Mouse (Mus musculus) thymus, postnatal 0 days (tissue): ENCODE measurements around the gene Gm609. TPM values are rescaled to one million over a fixed set of nuclear protein-coding genes. Genes with fewer than 3 reads are reported as not detected.

Source experiments
- DNase-seq: peaks from one replicate; pipeline ENCODE4 v3.0.0-alpha.2; 2015; ENCODE audit warnings: low spot score
- polyA plus RNA-seq: library from polyadenylated mRNA; unstranded; fragments of >200 nt; fragmentation: Nextera tagmentation; extraction: Ambion mirVana; gene quantifications from 2 replicates; pipeline ENCODE4 v1.2.1, GENCODE M21; 2015

The Gm609 gene
- polyA plus RNA-seq, 1 experiment from 2014 or later: 0.08 TPM

DNA sequence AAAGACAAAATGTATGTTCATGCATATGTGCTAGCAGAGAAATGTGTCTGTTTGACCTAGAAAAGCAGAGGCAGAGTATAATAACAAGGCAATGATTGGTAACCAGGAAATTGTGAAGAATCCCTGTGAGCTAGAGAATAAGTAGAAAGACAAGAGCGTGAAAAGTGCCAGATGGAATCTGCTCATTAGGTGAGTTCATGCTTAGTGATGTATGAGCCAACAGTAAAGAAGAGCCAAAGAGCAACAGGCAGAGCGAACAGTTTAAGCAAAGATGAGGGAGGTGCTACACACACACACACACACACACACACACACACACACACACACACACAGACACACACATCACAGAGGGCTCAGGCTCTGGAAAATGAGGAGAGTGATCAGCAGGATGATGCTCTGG lies 95.3 kb downstream of the Gm609 start:
- DNase-seq: no peak

DNA sequence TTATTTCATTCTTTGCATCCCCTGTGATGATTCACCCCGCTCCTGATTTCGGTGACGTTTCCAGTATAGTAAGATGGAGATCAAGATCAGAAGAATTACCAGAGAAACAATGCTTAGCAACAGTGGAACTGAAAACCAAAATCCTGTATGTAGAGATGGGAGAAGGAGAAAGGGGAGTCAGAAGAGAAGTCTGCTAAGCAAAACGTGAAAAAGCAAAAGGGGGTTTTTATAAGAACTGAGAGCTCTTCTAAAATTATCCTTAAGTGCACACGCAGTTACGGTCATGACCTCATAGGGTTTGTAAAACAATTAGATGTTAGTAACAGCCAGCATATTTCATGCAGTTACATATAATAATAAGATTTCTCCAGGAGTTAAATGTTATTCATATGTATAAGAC lies 100.5 kb downstream of the Gm609 start:
- DNase-seq: no peak

DNA sequence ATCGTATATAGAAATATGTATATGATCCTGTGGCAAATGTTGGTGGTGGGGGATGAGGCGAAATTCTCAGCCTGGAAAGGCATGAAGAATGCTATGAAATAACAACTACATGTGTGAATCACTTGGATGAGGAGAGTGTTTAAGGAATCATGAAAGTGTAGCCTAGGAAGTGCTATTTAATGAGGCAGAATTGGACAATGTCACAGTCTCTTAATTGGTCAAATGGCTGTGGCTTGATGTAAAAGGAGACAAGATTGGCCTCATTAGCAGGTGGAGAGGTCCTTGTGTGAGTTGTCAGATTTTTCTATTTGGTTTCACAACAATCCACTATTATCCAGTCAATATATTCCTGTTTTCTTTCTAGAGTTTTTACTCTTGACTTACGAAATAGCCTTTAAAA lies 101.1 kb downstream of the Gm609 start:
- DNase-seq: no peak

DNA sequence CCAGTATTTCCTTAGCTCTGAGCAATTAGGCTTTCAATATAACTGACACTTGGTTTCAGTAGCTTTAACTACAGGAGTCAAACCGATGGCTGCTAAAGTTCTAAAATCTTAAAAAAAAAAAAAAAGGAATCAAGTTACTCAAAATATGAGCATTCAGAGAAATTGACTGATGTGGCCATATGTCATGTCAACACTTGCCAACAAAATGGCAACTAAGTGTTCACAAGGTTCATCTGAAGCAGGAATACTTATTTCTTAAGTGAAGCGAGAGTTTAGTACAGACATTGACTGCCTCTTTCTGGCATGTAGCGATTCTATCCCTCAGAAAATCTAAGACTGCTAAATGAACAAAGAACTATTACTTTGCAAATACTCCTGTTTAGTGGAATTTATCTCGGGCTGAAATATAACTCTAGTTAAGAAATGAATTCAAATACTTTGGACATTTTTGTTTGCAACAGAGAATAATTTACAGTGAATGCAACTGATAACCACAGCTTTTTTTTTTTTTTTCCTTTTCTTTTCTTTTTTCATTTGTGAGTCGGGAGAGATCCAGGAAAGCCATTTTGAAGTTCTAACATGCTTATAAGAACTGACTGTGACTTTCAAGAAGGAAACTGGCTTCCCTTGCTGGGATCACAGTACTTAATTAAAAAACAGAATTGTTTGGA lies 102.3 kb downstream of the Gm609 start:
- no peak for DNase-seq

- DNase-seq: peak; percentile 33
Measured at GRCm38 (mm10) chr16:45389833-45390232, 102.9 kb downstream of the Gm609 start.

GRCm38 (mm10) chr16:45389041-45389440 lies 103.7 kb downstream of the Gm609 start:
- no peak for DNase-seq

DNA sequence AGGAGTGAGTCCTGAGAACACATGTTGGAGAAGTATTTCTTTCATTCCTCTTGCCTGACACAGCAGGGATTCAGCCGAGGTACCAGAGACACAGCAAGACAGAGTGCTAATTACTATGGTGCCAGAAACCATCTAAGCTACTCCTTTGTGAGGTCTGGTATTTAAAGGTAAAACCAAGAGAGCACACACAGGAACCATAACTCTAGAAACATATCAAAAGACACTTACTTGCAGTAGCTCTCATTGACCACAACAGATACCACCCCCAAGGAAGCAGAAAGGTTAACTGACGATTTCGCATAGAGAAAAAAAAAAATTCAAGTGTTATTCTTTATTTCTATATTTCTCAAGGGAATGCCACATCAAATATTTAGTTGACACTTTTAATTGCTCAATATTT lies 111.0 kb downstream of the Gm609 start:
- no peak for DNase-seq

GRCm38 (mm10) chr16:45378959-45379358 lies 113.8 kb downstream of the Gm609 start:
- DNase-seq: no peak

DNA sequence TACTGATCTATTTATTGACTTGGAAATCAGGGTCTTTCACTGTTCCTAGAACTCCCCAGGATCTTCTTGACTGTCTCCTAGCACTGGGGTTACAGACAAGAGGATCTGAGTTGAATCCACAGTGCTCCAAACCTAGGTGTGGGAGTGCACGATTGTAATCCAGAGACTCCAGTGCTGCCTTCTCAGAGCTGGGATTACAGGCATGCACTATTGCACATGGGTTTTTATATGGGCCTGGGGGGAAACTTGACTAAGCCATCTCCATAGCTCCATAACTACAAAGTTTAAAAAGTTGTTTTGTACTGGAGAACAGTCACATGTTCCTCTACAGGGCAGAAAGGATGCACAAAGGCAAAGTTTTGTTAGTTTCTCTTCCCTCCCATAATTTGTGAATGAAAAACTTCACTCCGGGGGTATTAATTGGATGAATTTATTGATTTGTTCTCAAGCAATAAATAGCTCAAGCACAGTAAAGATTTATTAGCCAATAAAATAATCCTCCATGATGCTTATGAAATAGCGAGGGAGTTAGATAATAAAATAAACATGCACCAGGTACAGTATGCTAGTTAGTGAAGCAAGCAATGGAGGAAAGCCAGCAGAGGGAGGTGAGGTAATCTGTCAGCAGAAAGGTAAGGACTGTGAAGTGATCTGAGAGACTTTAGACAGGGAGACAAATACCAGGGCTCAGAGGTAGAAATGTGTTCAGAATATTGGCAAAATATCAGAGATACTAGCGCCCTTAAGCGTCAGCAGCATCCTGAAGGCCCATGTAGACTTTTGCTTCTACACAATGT lies 114.4 kb downstream of the Gm609 start:
- DNase-seq: no peak

GRCm38 (mm10) chr16:45377332-45377731 lies 115.4 kb downstream of the Gm609 start:
- no peak for DNase-seq

- no peak for DNase-seq
Measured at GRCm38 (mm10) chr16:45376812-45377211, 116.0 kb downstream of the Gm609 start.

- DNase-seq: no peak
Measured at GRCm38 (mm10) chr16:45376294-45376693, 116.5 kb downstream of the Gm609 start.

DNA sequence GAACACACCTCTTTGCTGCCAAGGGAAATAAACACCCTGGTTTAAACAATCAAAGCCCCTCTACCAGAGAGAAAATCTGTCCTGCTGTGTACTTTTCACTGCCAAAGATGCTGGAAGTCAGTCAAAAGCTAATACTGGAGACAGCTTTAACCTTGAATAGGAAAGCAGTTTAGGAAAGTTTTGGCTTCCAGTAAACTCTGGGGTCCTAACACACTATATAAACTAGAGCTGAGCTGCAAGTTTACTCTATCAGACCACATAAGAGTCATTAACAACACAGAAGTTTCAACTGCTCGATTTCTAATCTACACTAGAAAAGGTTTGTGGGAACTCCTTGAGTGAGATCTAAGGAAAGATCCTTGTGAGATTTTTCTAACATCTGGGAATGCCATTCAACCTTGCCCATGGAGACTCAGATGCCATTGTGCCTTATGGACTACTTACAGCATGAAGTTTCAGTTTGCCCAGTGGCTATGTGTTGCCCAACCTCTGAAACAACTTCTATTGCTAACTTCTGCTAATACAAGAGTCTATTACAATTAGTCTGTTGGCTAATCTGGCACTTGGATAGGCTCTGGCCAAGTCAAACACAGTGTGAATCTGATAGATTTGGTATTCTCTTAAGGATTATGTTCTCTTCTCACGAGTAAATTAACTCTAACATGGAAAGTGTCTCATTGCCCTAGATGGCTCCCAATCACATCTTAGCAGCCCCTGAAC lies 117.1 kb downstream of the Gm609 start:
- DNase-seq: no peak

GRCm38 (mm10) chr16:45374074-45374473 lies 118.7 kb downstream of the Gm609 start:
- no peak for DNase-seq

DNA sequence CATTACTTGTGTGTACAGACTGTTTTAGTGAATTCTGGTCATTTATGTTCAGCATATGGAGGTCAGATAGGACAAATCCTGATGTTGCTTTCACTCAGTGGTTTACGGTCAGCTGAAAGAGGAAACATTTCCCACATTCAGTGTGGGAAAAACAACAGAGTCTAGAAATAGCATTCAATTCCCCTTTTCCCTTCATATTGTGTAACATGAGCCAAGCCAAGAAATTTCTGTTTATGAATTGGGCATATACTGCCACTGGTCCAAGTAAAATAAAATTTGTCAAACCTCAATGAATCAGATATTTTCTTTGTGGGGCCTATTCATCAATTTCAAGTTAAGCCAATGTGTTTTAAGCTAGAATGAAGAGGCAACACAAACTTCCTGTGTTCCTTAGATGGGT lies 121.7 kb downstream of the Gm609 start:
- DNase-seq: no peak

DNA sequence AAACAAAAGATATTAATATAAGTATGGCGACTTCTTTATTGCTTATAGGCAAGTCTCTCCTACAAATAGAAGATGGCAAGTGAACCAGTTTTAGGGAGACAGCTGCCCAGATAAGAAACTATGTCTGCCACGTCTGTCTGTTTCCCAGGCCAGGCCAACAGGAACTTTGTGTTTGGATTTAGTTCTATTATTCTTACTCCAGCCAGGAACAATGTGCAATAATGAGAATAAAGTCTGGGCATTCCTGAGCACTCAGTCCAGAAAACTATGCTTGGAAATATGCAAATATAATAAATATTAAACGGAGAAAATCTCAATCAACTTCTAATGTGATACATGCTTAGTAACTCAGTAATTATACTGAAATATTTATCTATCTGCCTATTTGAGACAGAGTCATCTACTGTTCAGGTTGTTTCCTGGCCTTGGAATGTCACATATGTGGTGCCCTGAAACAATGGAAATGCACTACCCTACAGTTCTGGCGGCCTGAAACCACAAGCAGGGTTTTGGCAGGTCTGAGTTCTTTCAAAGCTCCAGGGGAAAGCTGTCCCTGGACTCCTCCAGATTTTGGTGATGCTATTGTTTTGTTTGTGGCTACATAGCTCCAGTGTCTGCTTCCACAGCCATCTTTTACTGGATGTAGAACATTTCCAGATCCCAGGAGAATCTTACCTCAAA lies 123.3 kb downstream of the Gm609 start:
- no peak for DNase-seq

DNA sequence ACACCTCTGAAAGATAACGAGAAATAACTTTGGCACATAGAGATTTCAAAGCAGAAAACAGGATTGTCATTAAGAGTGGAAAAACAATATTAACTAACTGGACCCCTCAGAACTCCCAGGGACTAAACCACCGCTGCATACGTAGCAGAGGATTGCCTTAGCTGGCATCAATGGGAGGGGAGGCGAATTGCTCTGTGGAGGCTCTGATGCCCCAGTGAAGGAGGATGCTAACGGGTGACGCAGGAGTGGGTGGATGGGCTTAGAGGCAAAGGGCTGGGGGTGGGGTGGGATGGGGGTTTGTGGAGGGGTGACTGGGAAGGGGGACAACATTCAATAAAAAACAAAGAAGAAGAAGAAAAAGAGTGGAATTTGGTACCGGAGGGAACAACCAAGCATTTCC lies 126.7 kb downstream of the Gm609 start:
- DNase-seq: no peak

GRCm38 (mm10) chr16:45365353-45365752 lies 127.4 kb downstream of the Gm609 start:
- DNase-seq: no peak

DNA sequence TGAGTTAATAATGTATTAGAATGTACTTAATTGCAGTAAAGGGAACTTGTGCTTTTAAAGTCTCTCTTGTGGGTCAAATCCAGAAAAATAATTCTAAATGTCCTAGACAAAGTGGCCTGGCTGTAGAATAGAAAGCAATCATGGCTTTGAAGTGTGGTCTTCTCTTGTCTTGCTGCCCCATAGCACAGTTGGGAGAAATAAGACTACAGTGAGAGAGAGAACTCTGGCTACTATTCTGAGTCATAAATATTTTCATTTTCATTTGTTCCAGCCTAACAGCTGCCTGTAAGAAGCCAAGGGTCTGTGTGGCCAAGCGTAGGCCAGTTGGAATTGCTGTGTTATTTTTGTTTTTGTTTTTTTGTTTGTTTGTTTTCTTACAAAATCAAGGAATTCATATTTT lies 128.1 kb downstream of the Gm609 start:
- no peak for DNase-seq

DNA sequence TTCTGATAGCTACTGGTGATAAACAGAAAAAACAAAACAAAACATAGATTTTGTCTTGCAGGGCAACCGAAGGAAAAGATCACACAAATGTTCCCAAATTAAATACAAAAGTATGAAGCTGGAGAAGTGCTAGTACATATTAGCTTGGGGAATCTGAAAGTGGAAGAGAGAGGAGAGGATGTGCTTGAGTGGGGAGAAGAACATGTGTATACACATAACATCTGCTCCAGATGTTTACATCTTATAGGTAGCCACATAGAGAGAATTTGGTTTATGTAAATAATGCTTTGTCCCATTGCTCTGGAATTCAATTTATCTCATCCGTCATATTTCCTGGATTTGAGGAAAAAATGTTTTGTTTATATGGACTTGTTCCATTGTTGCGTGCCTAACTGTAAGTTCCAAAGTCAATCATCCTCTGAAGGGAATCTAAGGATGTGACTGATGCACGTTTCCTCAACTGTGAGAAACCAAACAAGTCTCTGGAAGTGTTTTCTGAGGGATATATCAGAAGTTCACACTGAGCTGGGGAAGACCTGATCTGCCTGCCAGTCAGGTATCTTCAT lies 129.2 kb downstream of the Gm609 start:
- DNase-seq: no peak
